ENCODE assay signal across 8 mouse cellular contexts in the genomic region with DNA sequence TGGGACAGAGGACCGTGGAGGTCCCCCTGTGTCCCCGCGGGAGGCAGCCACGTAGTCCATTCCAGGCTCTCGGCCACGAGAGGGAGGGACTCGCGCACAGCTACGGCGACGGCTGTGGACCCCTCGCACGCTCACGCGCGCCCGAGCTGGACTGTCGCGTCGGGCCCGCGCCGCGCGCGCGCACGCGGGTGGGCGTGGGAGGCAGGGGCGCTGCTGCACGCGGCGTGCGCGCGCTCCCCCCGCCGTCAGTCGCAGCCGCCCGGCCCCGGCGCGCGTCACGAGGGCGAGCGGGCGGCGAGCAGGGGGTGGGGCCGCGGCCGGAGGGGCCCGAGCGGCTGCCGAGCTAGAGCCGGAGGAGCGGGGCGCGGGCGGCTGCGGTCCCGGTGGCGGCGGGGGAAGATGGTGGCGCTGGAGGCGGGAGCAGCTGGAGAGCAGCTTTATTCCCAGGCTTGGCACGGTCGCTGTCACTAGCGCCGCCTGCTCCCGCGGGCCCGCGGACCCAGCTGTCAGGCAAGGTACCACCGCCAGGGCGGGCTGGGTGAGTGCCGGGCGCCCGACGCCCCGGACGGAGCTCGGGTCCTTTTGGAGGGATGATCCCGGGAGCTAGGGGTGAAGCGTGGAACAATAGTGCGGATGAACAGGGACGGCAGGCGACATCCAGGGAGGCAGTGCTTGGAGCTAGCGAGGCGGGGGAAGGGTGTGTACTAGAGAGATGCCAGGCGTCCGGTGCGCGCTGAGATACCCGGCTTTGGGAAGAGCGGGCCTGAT. TPM values are rescaled to one million over a fixed set of nuclear protein-coding genes. Genes with fewer than 3 reads are reported as not detected.
DNase-seq lines count a peak whose midpoint lies in the region; ATAC-seq and TF ChIP-seq lines count a peak whose summit lies in the region.

TSS of gene Apba1 (plus strand) at position 334 of the 768 bp plus-strand sequence.

- H3K9ac ChIP-seq in heart, embryonic 11.5 days (ENCODE audit: low read depth, low read length) = peak within 1 kb of the TSS; percentile 86
- peak within 1 kb of the TSS; percentile 72 for H3K9ac ChIP-seq in kidney, postnatal 0 days (ENCODE audit: low read depth, low read length)
- peak within 1 kb of the TSS; percentile 93 for H3K9ac ChIP-seq in midbrain, embryonic 16.5 days (ENCODE audit: low read depth, low read length)

- peaks cover 2% of the 10 kb centered on the region; the same call in 1 of the 2 replicates for H3K9me3 ChIP-seq in erythroblast, embryonic 14.5 days (ENCODE audit: control insufficient read depth, low read length)
- no peaks in the 10 kb centered on the region for H3K9me3 ChIP-seq in heart, embryonic 11.5 days (replicated peaks; ENCODE audit: control insufficient read depth, low read length)
- no peaks in the 10 kb centered on the region for H3K9me3 ChIP-seq in kidney, postnatal 0 days (replicated peaks; ENCODE audit: low read length)
- H3K9me3 ChIP-seq in midbrain, embryonic 16.5 days (replicated peaks; ENCODE audit: control insufficient read depth, low read length, poor library complexity, severe bottlenecking) = no peaks in the 10 kb centered on the region

- TF ChIP-seq CTCF in kidney, postnatal 0 days (IDR thresholded peaks at IDR 0.05; ENCODE audit: low read depth) = peak; percentile 38; the same call in 1 of the 2 replicates

- ATAC-seq in erythroblast, adult 5-6 weeks (replicated peaks; ENCODE audit: low FRiP score, poor library complexity, severe bottlenecking) = no peak
- ATAC-seq in heart, embryonic 11.5 days (replicated peaks; ENCODE audit: insufficient number of reproducible peaks, low FRiP score, low TSS enrichment) = peak; percentile 80
- peak; percentile 82 for ATAC-seq in kidney, postnatal 0 days (replicated peaks; ENCODE audit: low FRiP score, low read depth)
- ATAC-seq in midbrain, embryonic 16.5 days = peak; percentile 91

- peaks cover 47% of the 10 kb centered on the region for H3K27me3 ChIP-seq in erythroblast, embryonic 14.5 days (ENCODE audit: control insufficient read depth)
- peaks cover 16% of the 10 kb centered on the region for H3K27me3 ChIP-seq in heart, embryonic 11.5 days (ENCODE audit: control insufficient read depth, insufficient read depth, low read length)
- no peaks in the 10 kb centered on the region for H3K27me3 ChIP-seq in kidney, postnatal 0 days (ENCODE audit: insufficient read depth, low read length)
- no peaks in the 10 kb centered on the region for H3K27me3 ChIP-seq in midbrain, embryonic 16.5 days (ENCODE audit: control insufficient read depth, insufficient read depth, low read depth, low read length)

- peak; percentile 77 for DNase-seq in embryo, embryonic 9.5 days (ENCODE audit: extremely low spot score)
- peak; percentile 74 for DNase-seq in kidney, postnatal 0 days (ENCODE audit: low spot score)
- DNase-seq in liver = peak; percentile 43
- DNase-seq in spleen, postnatal 10 days (ENCODE audit: low spot score in 2 of 2) = peak; percentile 29 to 70

- under 1% methylated on average over 79 of the region's 98 CpGs for WGBS in heart, embryonic 11.5 days (ENCODE audit: insufficient replicate concordance)
- 1% methylated on average over 90 of the region's 98 CpGs for WGBS in kidney, postnatal 0 days
- under 1% methylated on average over 65 of the region's 98 CpGs for WGBS in midbrain, embryonic 16.5 days

- peak within 1 kb of the TSS; percentile 93 for H3K4me2 ChIP-seq in heart, embryonic 11.5 days
- H3K4me2 ChIP-seq in kidney, postnatal 0 days (ENCODE audit: low read length) = peak within 1 kb of the TSS; percentile 91
- H3K4me2 ChIP-seq in midbrain, embryonic 16.5 days (ENCODE audit: low read length) = peak within 1 kb of the TSS; percentile 60

- no peaks in the 10 kb centered on the region for H3K36me3 ChIP-seq in erythroblast, embryonic 14.5 days (ENCODE audit: control insufficient read depth)
- no peaks in the 10 kb centered on the region for H3K36me3 ChIP-seq in heart, embryonic 11.5 days (ENCODE audit: control insufficient read depth, insufficient read depth, low read length)
- H3K36me3 ChIP-seq in kidney, postnatal 0 days (ENCODE audit: insufficient read depth, low read length) = no peaks in the 10 kb centered on the region
- no peaks in the 10 kb centered on the region for H3K36me3 ChIP-seq in midbrain, embryonic 16.5 days (ENCODE audit: control insufficient read depth, insufficient read depth, low read length)

- H3K27ac ChIP-seq in heart, embryonic 11.5 days (ENCODE audit: low read depth, low read length) = peak within 1 kb of the TSS; percentile 57
- peak within 1 kb of the TSS; percentile 80 for H3K27ac ChIP-seq in kidney, postnatal 0 days
- peak within 1 kb of the TSS; percentile 99 for H3K27ac ChIP-seq in midbrain, embryonic 16.5 days (ENCODE audit: low read length)

- H3K4me1 ChIP-seq in erythroblast, embryonic 14.5 days (ENCODE audit: control insufficient read depth) = peaks cover 11% of the 10 kb centered on the region
- no peaks in the 10 kb centered on the region for H3K4me1 ChIP-seq in heart, embryonic 11.5 days (ENCODE audit: control insufficient read depth, insufficient read depth, low read length)
- H3K4me1 ChIP-seq in kidney, postnatal 0 days (replicated peaks; ENCODE audit: insufficient read depth, low read length) = no peaks in the 10 kb centered on the region
- H3K4me1 ChIP-seq in midbrain, embryonic 16.5 days (ENCODE audit: control insufficient read depth, insufficient read depth, low read length) = peaks cover 20% of the 10 kb centered on the region

- H3K4me3 ChIP-seq in erythroblast, embryonic 14.5 days (replicated peaks) = peak within 1 kb of the TSS; percentile 64
- H3K4me3 ChIP-seq in heart, embryonic 11.5 days (ENCODE audit: low read depth, low read length) = peak within 1 kb of the TSS; percentile 80
- H3K4me3 ChIP-seq in kidney, postnatal 0 days (replicated peaks; ENCODE audit: low read depth, low read length) = peak within 1 kb of the TSS; percentile 76
- peak within 1 kb of the TSS; percentile 85 for H3K4me3 ChIP-seq in midbrain, embryonic 16.5 days (ENCODE audit: low read depth, low read length)

RNA-seq across cellular contexts. Expression of gene Apba1, which starts in this region (rescaled TPM):
- not detected in 2 replicates for polyA plus RNA-seq in erythroblast, embryonic 14.5 days (2012)
- total RNA-seq in erythroblast, adult 5-6 weeks (2015; ENCODE audit: low replicate concordance) = 1.2 and 2.5 TPM in 2 replicates
- 1.4 and 2.0 TPM in 2 replicates for total RNA-seq in erythroblast, adult 5-6 weeks (2017; ENCODE audit: low replicate concordance)
- polyA plus RNA-seq in heart, embryonic 11.5 days (2014; fragmentation: Nextera tagmentation; extraction: Ambion mirVana) = 0.28 and 0.40 TPM in 2 replicates
- 1.3 and 1.4 TPM in 2 replicates for polyA plus RNA-seq in kidney, postnatal 0 days (2015; fragmentation: Nextera tagmentation; extraction: Ambion mirVana)
- polyA plus RNA-seq in midbrain, embryonic 16.5 days (2015; fragmentation: Nextera tagmentation; extraction: Ambion mirVana) = 10.9 and 12.3 TPM in 2 replicates

Comparison
In these comparisons a context has a peak if more than half of its experiments do, and no peak if none do; other contexts are left out.
1. Peak in ATAC-seq, H3K4me3 ChIP-seq, H3K27ac ChIP-seq, H3K9ac ChIP-seq and H3K4me2 ChIP-seq in heart, embryonic 11.5 days; RNA of the gene not detected or under 1 TPM.